Mouse (Mus musculus) G1E (cell line): ENCODE results near the gene Pepd.

Source experiments
- CTCF ChIP-seq: IDR thresholded peaks from 2 replicates; pipeline ENCODE4 v1.5.1; 2012; ENCODE audit warnings: low read depth, low read length, inconsistent platforms, mixed read lengths
- GATA1 ChIP-seq: IDR thresholded peaks from 2 replicates; pipeline ENCODE4 v1.6.1; 2012; ENCODE audit warnings: borderline replicate concordance, low read length, inconsistent platforms, mixed read lengths
- GATA2 ChIP-seq: IDR thresholded peaks from 2 replicates; pipeline ENCODE4 v1.6.1; 2012; ENCODE audit warnings: low read depth, low read length, inconsistent platforms, borderline replicate concordance
- TAL1 ChIP-seq: conservative IDR thresholded peaks from 2 replicates; pipeline ENCODE4 v1.6.1; 2012; ENCODE audit warnings: low read depth, low read length, inconsistent platforms, mixed read lengths

- TF ChIP-seq CTCF (no peak), GATA2 (no peak), GATA1 (no peak), TAL1 (no peak)
Observed at GRCm38 (mm10) chr7:34876787-34877186, 35.4 kb upstream of the Pepd start.
